Mouse (Mus musculus): Measurements from ENCODE around the gene Synpo2. TPM values are rescaled to one million over a fixed set of nuclear protein-coding genes. Genes with fewer than 3 reads are reported as not detected.

The Synpo2 gene
- polyA plus RNA-seq, 2 experiments: 0.03 to 0.04 TPM

DNA sequence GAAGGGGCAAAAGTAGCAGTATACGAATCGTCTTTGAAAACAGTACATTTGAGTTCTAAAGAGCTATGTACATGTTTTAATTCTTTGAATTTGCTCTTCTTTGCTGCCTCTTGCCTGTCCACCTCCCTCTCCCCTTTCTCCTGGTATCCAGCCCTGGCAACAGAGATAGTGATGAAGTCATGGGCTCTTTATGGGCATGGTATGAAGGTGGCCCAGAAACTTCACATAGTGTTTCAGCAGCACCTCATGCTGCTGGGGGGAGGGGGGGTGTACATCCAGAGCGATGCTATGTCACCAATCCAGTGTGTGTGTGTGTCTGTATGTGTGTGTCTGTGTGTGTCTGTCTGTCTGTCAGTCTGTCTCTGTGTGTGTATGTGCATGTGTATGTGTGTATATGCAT lies 95.8 kb downstream of the Synpo2 start:
- Histone ChIP-seq H3K27ac (no peak overlapping the region), H3K4me2 (ENCODE audit: low read depth) (no peak overlapping the region), H3K4me3 (ENCODE audit: insufficient read depth in 1 of 2, low read depth in 2 of 2, low read length in 2 of 2) (no peak overlapping the region), H3K9me3 (ENCODE audit: control insufficient read depth, low read length) (no peaks in the 10 kb centered on the region), H3K4me1 (replicated peaks; ENCODE audit: control insufficient read depth in 2 of 2, insufficient read depth in 2 of 2, low read length in 1 of 2) (no peaks in the 10 kb centered on the region), H3K36me3 (replicated peaks; ENCODE audit: control insufficient read depth, insufficient read depth, low read depth) (no peaks in the 10 kb centered on the region), H3K9ac (replicated peaks) (no peak overlapping the region), H3K27me3 (ENCODE audit: control insufficient read depth, insufficient read depth, low read length) (no peaks in the 10 kb centered on the region)
- 66% methylated on average over 3 of the region's 3 CpGs for WGBS (ENCODE audit: insufficient replicate concordance)
- no peak for TF ChIP-seq CTCF (IDR thresholded peaks at IDR 0.05; ENCODE audit: low read depth)
- TF ChIP-seq EP300 (IDR thresholded peaks at IDR 0.05; ENCODE audit: low read depth): no peak
- ATAC-seq (ENCODE audit: insufficient read depth): no peak
- no peak for DNase-seq (ENCODE audit: low read depth in 3 of 3, low spot score in 3 of 3)

- Histone ChIP-seq H3K4me3 (ENCODE audit: insufficient read depth in 1 of 2, low read depth in 2 of 2, low read length in 2 of 2) (no peak overlapping the region), H3K27ac (no peak overlapping the region), H3K9ac (replicated peaks) (no peak overlapping the region), H3K36me3 (replicated peaks; ENCODE audit: control insufficient read depth, insufficient read depth, low read depth) (no peaks in the 10 kb centered on the region), H3K9me3 (ENCODE audit: control insufficient read depth, low read length) (no peaks in the 10 kb centered on the region), H3K27me3 (ENCODE audit: control insufficient read depth, insufficient read depth, low read length) (no peaks in the 10 kb centered on the region), H3K4me1 (replicated peaks; ENCODE audit: control insufficient read depth in 2 of 2, insufficient read depth in 2 of 2, low read length in 1 of 2) (no peaks in the 10 kb centered on the region), H3K4me2 (ENCODE audit: low read depth) (no peak overlapping the region)
- ATAC-seq (ENCODE audit: insufficient read depth): no peak
- DNase-seq (ENCODE audit: low read depth in 3 of 3, low spot score in 3 of 3): no peak
- TF ChIP-seq CTCF (IDR thresholded peaks at IDR 0.05; ENCODE audit: low read depth) (no peak), EP300 (IDR thresholded peaks at IDR 0.05; ENCODE audit: low read depth) (no peak)
- WGBS (ENCODE audit: insufficient replicate concordance): 45% methylated on average over 5 of the region's 5 CpGs
Measured at GRCm38 (mm10) chr3:123139619-123140018, 96.3 kb downstream of the Synpo2 start.

DNA sequence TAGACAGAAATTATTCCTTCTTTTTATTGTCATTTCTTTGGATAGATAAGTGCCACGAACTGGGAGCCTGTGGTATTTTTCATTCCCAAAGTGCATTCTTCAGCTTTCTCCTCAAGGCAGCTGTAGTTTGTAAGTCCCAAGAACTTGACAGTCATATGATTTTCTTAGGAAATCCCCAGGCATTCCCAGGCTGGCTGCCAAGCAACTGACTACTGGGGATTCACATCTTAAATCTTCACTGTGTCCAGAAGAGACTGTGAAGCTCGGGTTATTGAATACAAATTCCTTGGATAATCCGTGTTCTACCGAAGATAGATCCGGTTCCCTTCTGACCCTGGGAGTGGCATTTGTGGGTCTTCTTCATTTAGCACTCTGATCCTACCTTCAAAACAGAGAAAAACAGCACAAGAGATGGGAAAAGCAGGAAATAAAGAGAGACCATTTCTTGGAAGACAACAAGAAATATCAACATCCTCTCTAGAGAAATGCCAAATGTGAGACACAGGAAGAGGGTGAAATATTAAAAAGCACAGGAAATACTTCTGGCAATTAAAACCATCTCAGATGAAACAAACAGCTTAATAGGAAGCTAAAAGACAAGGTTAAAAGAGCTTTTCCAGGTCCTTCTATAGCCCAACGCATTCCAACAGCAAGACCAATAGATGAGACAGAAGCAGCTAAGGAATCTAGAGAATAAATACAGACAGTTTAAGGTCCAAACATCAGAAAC lies 97.5 kb downstream of the Synpo2 start:
- TF ChIP-seq CTCF (IDR thresholded peaks at IDR 0.05; ENCODE audit: low read depth) (no peak), EP300 (IDR thresholded peaks at IDR 0.05; ENCODE audit: low read depth) (no peak)
- ATAC-seq (ENCODE audit: insufficient read depth) (no peak), DNase-seq (ENCODE audit: low read depth in 3 of 3, low spot score in 3 of 3) (no peak)
- H3K4me2 ChIP-seq (ENCODE audit: low read depth): no peak overlapping the region
- no peaks in the 10 kb centered on the region for H3K4me1 ChIP-seq (replicated peaks; ENCODE audit: control insufficient read depth in 2 of 2, insufficient read depth in 2 of 2, low read length in 1 of 2)
- no peak overlapping the region for H3K9ac ChIP-seq (replicated peaks)
- no peaks in the 10 kb centered on the region for H3K27me3 ChIP-seq (ENCODE audit: control insufficient read depth, insufficient read depth, low read length)
- H3K36me3 ChIP-seq (replicated peaks; ENCODE audit: control insufficient read depth, insufficient read depth, low read depth): no peaks in the 10 kb centered on the region
- 60% methylated on average over 6 of the region's 6 CpGs for WGBS (ENCODE audit: insufficient replicate concordance)
- H3K4me3 ChIP-seq (ENCODE audit: insufficient read depth in 1 of 2, low read depth in 2 of 2, low read length in 2 of 2): no peak overlapping the region
- no peaks in the 10 kb centered on the region for H3K9me3 ChIP-seq (ENCODE audit: control insufficient read depth, low read length)
- no peak overlapping the region for H3K27ac ChIP-seq

GRCm38 (mm10) chr3:123132101-123132500 lies 103.8 kb downstream of the Synpo2 start:
- Histone ChIP-seq H3K4me2 (ENCODE audit: low read depth) (no peak overlapping the region), H3K27me3 (ENCODE audit: control insufficient read depth, insufficient read depth, low read length) (no peaks in the 10 kb centered on the region), H3K9ac (replicated peaks) (no peak overlapping the region), H3K4me1 (replicated peaks; ENCODE audit: control insufficient read depth in 2 of 2, insufficient read depth in 2 of 2, low read length in 1 of 2) (no peaks in the 10 kb centered on the region), H3K4me3 (ENCODE audit: insufficient read depth in 1 of 2, low read depth in 2 of 2, low read length in 2 of 2) (no peak overlapping the region), H3K36me3 (replicated peaks; ENCODE audit: control insufficient read depth, insufficient read depth, low read depth) (no peaks in the 10 kb centered on the region), H3K9me3 (ENCODE audit: control insufficient read depth, low read length) (no peaks in the 10 kb centered on the region), H3K27ac (no peak overlapping the region)
- DNase-seq (ENCODE audit: low read depth in 3 of 3, low spot score in 3 of 3): no peak
- no peak for ATAC-seq (ENCODE audit: insufficient read depth)
- TF ChIP-seq EP300 (IDR thresholded peaks at IDR 0.05; ENCODE audit: low read depth) (no peak), CTCF (IDR thresholded peaks at IDR 0.05; ENCODE audit: low read depth) (no peak)
- 55% methylated on average over 2 of the region's 2 CpGs for WGBS (ENCODE audit: insufficient replicate concordance)

- no peak overlapping the region for H3K27ac ChIP-seq
- WGBS (ENCODE audit: insufficient replicate concordance): 68% methylated on average over 6 of the region's 6 CpGs
- H3K4me3 ChIP-seq (ENCODE audit: insufficient read depth in 1 of 2, low read depth in 2 of 2, low read length in 2 of 2): no peak overlapping the region
- H3K9me3 ChIP-seq (ENCODE audit: control insufficient read depth, low read length): no peaks in the 10 kb centered on the region
- DNase-seq (ENCODE audit: low read depth in 3 of 3, low spot score in 3 of 3) (no peak), ATAC-seq (ENCODE audit: insufficient read depth) (no peak)
- H3K9ac ChIP-seq (replicated peaks): no peak overlapping the region
- no peaks in the 10 kb centered on the region for H3K4me1 ChIP-seq (replicated peaks; ENCODE audit: control insufficient read depth in 2 of 2, insufficient read depth in 2 of 2, low read length in 1 of 2)
- H3K4me2 ChIP-seq (ENCODE audit: low read depth): no peak overlapping the region
- TF ChIP-seq EP300 (IDR thresholded peaks at IDR 0.05; ENCODE audit: low read depth): no peak
- no peak for TF ChIP-seq CTCF (IDR thresholded peaks at IDR 0.05; ENCODE audit: low read depth)
- H3K36me3 ChIP-seq (replicated peaks; ENCODE audit: control insufficient read depth, insufficient read depth, low read depth): no peaks in the 10 kb centered on the region
- H3K27me3 ChIP-seq (ENCODE audit: control insufficient read depth, insufficient read depth, low read length): no peaks in the 10 kb centered on the region
Measured at GRCm38 (mm10) chr3:123131151-123131756, 104.7 kb downstream of the Synpo2 start.

Measured in liver, embryonic 14.5 days (tissue).